Mouse (Mus musculus) bone marrow, adult 2 months (tissue): ENCODE measurements around the gene Sufu.

Source experiments
- CTCF ChIP-seq: fragments of 200-500 bp; IDR thresholded peaks from 2 replicates; pipeline ENCODE4 v1.5.1; 2011; ENCODE audit warnings: low read length, control low read depth; ENCODE audit not compliant: control insufficient read depth, insufficient read depth
- POLR2A ChIP-seq: fragments of 200-500 bp; IDR thresholded peaks from 2 replicates; pipeline ENCODE4 v1.6.1; 2011; ENCODE audit warnings: low read depth, mild to moderate bottlenecking, control low read depth, low read length, borderline replicate concordance; ENCODE audit not compliant: control insufficient read depth

DNA sequence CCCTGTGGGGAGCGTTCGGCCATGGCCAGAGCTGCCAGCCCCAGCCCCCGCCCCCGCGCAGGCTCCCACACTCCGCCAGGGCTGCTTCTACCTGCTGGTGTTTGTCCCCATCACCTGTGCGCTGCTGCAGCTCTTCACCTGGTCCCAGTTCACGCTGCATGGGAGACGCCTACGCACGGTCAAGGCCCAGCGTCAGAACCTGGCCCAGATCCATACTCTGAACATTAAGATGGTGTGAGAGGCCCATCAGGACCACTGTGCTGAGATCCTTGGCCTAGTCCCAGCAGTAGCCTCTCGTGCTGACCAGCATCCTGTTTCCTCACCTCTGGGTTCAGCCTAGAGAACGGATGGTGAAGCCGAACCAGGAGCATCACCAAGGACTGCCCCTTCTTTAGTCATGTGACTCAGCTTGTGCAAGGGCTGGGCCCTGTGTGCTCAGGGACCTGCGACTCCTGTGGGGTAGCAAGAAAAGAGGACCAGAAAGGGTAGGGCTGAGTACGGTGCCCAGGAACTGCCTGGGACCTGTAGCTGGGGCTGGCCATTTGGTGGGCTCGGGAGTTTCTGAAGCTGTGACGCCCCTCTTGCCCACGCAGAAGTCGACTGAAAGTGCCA is 22.1 kb upstream of the Sufu start:
- TF ChIP-seq CTCF (no peak), POLR2A (no peak)
